Mouse (Mus musculus) neural tube, embryonic 12.5 days (tissue): ENCODE measurements around the gene Sh2d1b1. TPM values are rescaled to one million over a fixed set of nuclear protein-coding genes. Genes with fewer than 3 reads are reported as not detected.

Experiments
- ATAC-seq: fragments of 200-750 bp; cut with Nextera tagmentation; 2 replicates; pipeline ENCODE4 v1.8.0; 2017; ENCODE audit warnings: low read depth, mild to moderate bottlenecking, moderate TSS enrichment, moderate library complexity; ENCODE audit not compliant: low FRiP score
- H3K27ac ChIP-seq: fragments of 300-500 bp; sonication (generic); 2 replicates; pipeline ENCODE4 v1.5.1; 2016
- H3K27me3 ChIP-seq: fragments of 300-500 bp; sonication (generic); replicated peaks from 2 replicates; pipeline ENCODE4 v1.6.1; 2016; ENCODE audit warnings: mild to moderate bottlenecking
- H3K36me3 ChIP-seq: fragments of 300-500 bp; sonication (generic); 2 replicates; pipeline ENCODE4 v1.6.1; 2016; ENCODE audit warnings: mild to moderate bottlenecking
- H3K4me1 ChIP-seq: fragments of 300-500 bp; sonication (generic); 2 replicates; pipeline ENCODE4 v1.6.1; 2016
- H3K4me2 ChIP-seq: fragments of 300-500 bp; sonication (generic); replicated peaks from 2 replicates; pipeline ENCODE4 v1.6.1; 2016; ENCODE audit warnings: mild to moderate bottlenecking
- H3K4me3 ChIP-seq: fragments of 300-500 bp; sonication (generic); 2 replicates; pipeline ENCODE4 v1.5.1; 2016
- H3K9ac ChIP-seq: fragments of 300-500 bp; sonication (generic); 2 replicates; pipeline ENCODE4 v1.6.1; 2016; ENCODE audit warnings: mild to moderate bottlenecking
- H3K9me3 ChIP-seq: fragments of 300-500 bp; sonication (generic); 2 replicates; pipeline ENCODE4 v1.6.1; 2016; ENCODE audit warnings: mild to moderate bottlenecking
- WGBS: fragments of 180-500 bp; shearing (Covaris S2); methylation state at CpG from one replicate; pipeline ENCODE4 v1.1.7; 2016; 5-methylcytosine and 5-hydroxymethylcytosine counted together
- polyA plus RNA-seq: library from polyadenylated mRNA; unstranded; fragments of >200 nt; fragmentation: Nextera tagmentation; extraction: Ambion mirVana; gene quantifications from 2 replicates; pipeline ENCODE4 v1.2.1, GENCODE M21; 2016

The Sh2d1b1 gene
- polyA plus RNA-seq, 1 experiment from 2014 or later: 0.11 TPM

- Histone ChIP-seq H3K27ac (no peak overlapping the region), H3K9ac (no peak overlapping the region), H3K4me1 (0 out of 2 replicates have a peak, but pooled peaks cover 3% of the 10 kb centered on the region), H3K9me3 (no peaks in the 10 kb centered on the region), H3K4me2 (no peak overlapping the region), H3K4me3 (no peak overlapping the region), H3K27me3 (no peaks in the 10 kb centered on the region), H3K36me3 (no peaks in the 10 kb centered on the region)
- 72% methylated on average over 15 of the region's 15 CpGs for WGBS
- no peak for ATAC-seq
Observed at GRCm38 (mm10) chr1:170294786-170295570, 17.9 kb downstream of the Sh2d1b1 start.

GRCm38 (mm10) chr1:170299496-170299895, 22.4 kb downstream of the Sh2d1b1 start:
- Histone ChIP-seq H3K27ac (no peak overlapping the region), H3K9me3 (no peaks in the 10 kb centered on the region), H3K4me3 (no peak overlapping the region), H3K4me1 (no peaks in the 10 kb centered on the region), H3K27me3 (no peaks in the 10 kb centered on the region), H3K9ac (no peak overlapping the region), H3K4me2 (no peak overlapping the region), H3K36me3 (0 out of 2 replicates have a peak, but pooled peaks cover 3% of the 10 kb centered on the region)
- ATAC-seq: no peak
- 90% methylated on average over 4 of the region's 4 CpGs for whole genome bisulfite sequencing

GRCm38 (mm10) chr1:170301686-170302085, 24.6 kb downstream of the Sh2d1b1 start:
- H3K9ac ChIP-seq: no peak overlapping the region
- no peak overlapping the region for H3K27ac ChIP-seq
- H3K4me2 ChIP-seq: no peak overlapping the region
- no peaks in the 10 kb centered on the region for H3K9me3 ChIP-seq
- H3K36me3 ChIP-seq: 0 out of 2 replicates have a peak, but pooled peaks cover 3% of the 10 kb centered on the region
- no peak overlapping the region for H3K4me3 ChIP-seq
- 95% methylated on average over 9 of the region's 9 CpGs for WGBS
- ATAC-seq: no peak
- no peaks in the 10 kb centered on the region for H3K4me1 ChIP-seq
- H3K27me3 ChIP-seq: no peaks in the 10 kb centered on the region

- H3K36me3 ChIP-seq: 0 out of 2 replicates have a peak, but pooled peaks cover 3% of the 10 kb centered on the region
- H3K4me1 ChIP-seq: no peaks in the 10 kb centered on the region
- WGBS: 77% methylated on average over 6 of the region's 6 CpGs
- ATAC-seq: no peak
- H3K4me2 ChIP-seq: no peak overlapping the region
- no peaks in the 10 kb centered on the region for H3K27me3 ChIP-seq
- H3K4me3 ChIP-seq: no peak overlapping the region
- no peak overlapping the region for H3K27ac ChIP-seq
- no peaks in the 10 kb centered on the region for H3K9me3 ChIP-seq
- no peak overlapping the region for H3K9ac ChIP-seq
Observed at GRCm38 (mm10) chr1:170302456-170302855, 25.3 kb downstream of the Sh2d1b1 start.

- no peak overlapping the region for H3K4me3 ChIP-seq
- no peak overlapping the region for H3K9ac ChIP-seq
- H3K4me1 ChIP-seq: no peaks in the 10 kb centered on the region
- H3K4me2 ChIP-seq: no peak overlapping the region
- 0 out of 2 replicates have a peak, but pooled peaks cover 3% of the 10 kb centered on the region for H3K36me3 ChIP-seq
- H3K27ac ChIP-seq: no peak overlapping the region
- H3K9me3 ChIP-seq: no peaks in the 10 kb centered on the region
- WGBS: 42% methylated on average over 6 of the region's 6 CpGs
- ATAC-seq: no peak
- H3K27me3 ChIP-seq: no peaks in the 10 kb centered on the region
Observed at GRCm38 (mm10) chr1:170303103-170303502, 26.0 kb downstream of the Sh2d1b1 start.

GRCm38 (mm10) chr1:170305002-170305401, 27.9 kb downstream of the Sh2d1b1 start:
- Histone ChIP-seq H3K27me3 (no peaks in the 10 kb centered on the region), H3K4me1 (no peaks in the 10 kb centered on the region), H3K4me2 (no peak overlapping the region), H3K4me3 (no peak overlapping the region), H3K27ac (no peak overlapping the region), H3K9ac (no peak overlapping the region), H3K36me3 (0 out of 2 replicates have a peak, but pooled peaks cover 3% of the 10 kb centered on the region), H3K9me3 (no peaks in the 10 kb centered on the region)
- ATAC-seq: no peak
- WGBS: 91% methylated on average over 10 of the region's 10 CpGs

GRCm38 (mm10) chr1:170306232-170306631, 29.1 kb downstream of the Sh2d1b1 start, which contains the start of gene Gm7694:
TSS of gene Gm7694 (minus strand) at chr1:170306332.
- Histone ChIP-seq H3K9ac (no peak within 1 kb of the TSS), H3K9me3 (no peaks in the 10 kb centered on the region), H3K27me3 (no peaks in the 10 kb centered on the region), H3K36me3 (no peaks in the 10 kb centered on the region), H3K27ac (no peak within 1 kb of the TSS), H3K4me1 (no peaks in the 10 kb centered on the region), H3K4me2 (no peak within 1 kb of the TSS), H3K4me3 (no peak within 1 kb of the TSS)
- WGBS: 95% methylated on average over 4 of the region's 4 CpGs
- no peak for ATAC-seq

- Histone ChIP-seq H3K27me3 (no peaks in the 10 kb centered on the region), H3K4me1 (no peaks in the 10 kb centered on the region), H3K9ac (no peak within 1 kb of the TSS), H3K4me2 (no peak within 1 kb of the TSS), H3K9me3 (no peaks in the 10 kb centered on the region), H3K4me3 (no peak within 1 kb of the TSS), H3K27ac (no peak within 1 kb of the TSS), H3K36me3 (no peaks in the 10 kb centered on the region)
- WGBS: 86% methylated on average over 4 of the region's 4 CpGs
- no peak for ATAC-seq
Observed at GRCm38 (mm10) chr1:170308503-170308902, 31.4 kb downstream of the Sh2d1b1 start, which contains the start of gene Spata46. TSS of gene Spata46 (plus strand) at chr1:170308803.

- Histone ChIP-seq H3K4me2 (no peak overlapping the region), H3K4me1 (no peaks in the 10 kb centered on the region), H3K27ac (no peak overlapping the region), H3K9me3 (no peaks in the 10 kb centered on the region), H3K27me3 (no peaks in the 10 kb centered on the region), H3K36me3 (no peaks in the 10 kb centered on the region), H3K4me3 (no peak overlapping the region), H3K9ac (no peak overlapping the region)
- WGBS: 82% methylated on average over 6 of the region's 6 CpGs
- no peak for ATAC-seq
Observed at GRCm38 (mm10) chr1:170311431-170311830, 34.3 kb downstream of the Sh2d1b1 start.

- 80% methylated on average over 2 of the region's 2 CpGs for WGBS
- Histone ChIP-seq H3K9ac (no peak overlapping the region), H3K27ac (no peak overlapping the region), H3K4me1 (no peaks in the 10 kb centered on the region), H3K4me3 (no peak overlapping the region), H3K9me3 (no peaks in the 10 kb centered on the region), H3K36me3 (no peaks in the 10 kb centered on the region), H3K27me3 (no peaks in the 10 kb centered on the region), H3K4me2 (no peak overlapping the region)
- ATAC-seq: no peak
Observed at GRCm38 (mm10) chr1:170322046-170322445, 44.9 kb downstream of the Sh2d1b1 start.

- Histone ChIP-seq H3K4me3 (no peak overlapping the region), H3K27me3 (no peaks in the 10 kb centered on the region), H3K4me2 (no peak overlapping the region), H3K36me3 (no peaks in the 10 kb centered on the region; the same call in 1 of the 2 replicates), H3K9me3 (no peaks in the 10 kb centered on the region), H3K4me1 (no peaks in the 10 kb centered on the region), H3K27ac (no peak overlapping the region), H3K9ac (no peak overlapping the region)
- no peak for ATAC-seq
- WGBS: 90% methylated on average over 10 of the region's 10 CpGs
Observed at GRCm38 (mm10) chr1:170323001-170323400, 45.9 kb downstream of the Sh2d1b1 start.

- Histone ChIP-seq H3K27ac (no peak overlapping the region), H3K4me3 (no peak overlapping the region), H3K4me1 (no peaks in the 10 kb centered on the region), H3K9ac (no peak overlapping the region), H3K9me3 (no peaks in the 10 kb centered on the region), H3K27me3 (no peaks in the 10 kb centered on the region), H3K4me2 (no peak overlapping the region), H3K36me3 (no peaks in the 10 kb centered on the region; the same call in 1 of the 2 replicates)
- 100% methylated on average over 1 of the region's 1 CpGs for WGBS
- ATAC-seq: no peak
Observed at GRCm38 (mm10) chr1:170324312-170324711, 47.2 kb downstream of the Sh2d1b1 start.
